Mouse (Mus musculus) spleen, embryonic (tissue): ENCODE measurements around the gene Bahcc1.

Source experiments
- CTCF ChIA-PET: fragments of 350-600 bp; sonication (Branson Sonifier 250); formaldehyde crosslinking; loops from one replicate; lab custom pipeline; 2022; lab: Charles Lee

Bahcc1 gene

GRCm38 (mm10) chr11:120240941-120241890 lies 8.5 kb downstream of the Bahcc1 start:
- CTCF ChIA-PET = interaction anchor here (0.6 kb wide), 1 partner anchor 11 kb away, joined by 3 read pairs; no protein-coding TSS in a partner anchor

- CTCF ChIA-PET = interaction anchor here (0.6 kb wide), 1 partner anchor 17 kb away, joined by 3 read pairs; no protein-coding TSS in a partner anchor
These were observed 9.4 kb downstream of the Bahcc1 start for GRCm38 (mm10) chr11:120241981-120242725.

GRCm38 (mm10) chr11:120242726-120243530 lies 10.2 kb downstream of the Bahcc1 start:
- CTCF ChIA-PET = interaction anchor here (0.6 kb wide), 1 partner anchor 18 kb away, joined by 3 read pairs; no protein-coding TSS in a partner anchor

- CTCF ChIA-PET = no interaction called here
These were observed 10.7 kb downstream of the Bahcc1 start for GRCm38 (mm10) chr11:120243531-120243820.

GRCm38 (mm10) chr11:120248160-120248793 lies 15.5 kb downstream of the Bahcc1 start:
- CTCF ChIA-PET = no interaction called here

GRCm38 (mm10) chr11:120248899-120249298 lies 16.2 kb downstream of the Bahcc1 start:
- CTCF ChIA-PET = no interaction called here

- CTCF ChIA-PET = no interaction called here
These were observed 18.5 kb downstream of the Bahcc1 start for GRCm38 (mm10) chr11:120250991-120251949.

- CTCF ChIA-PET = no interaction called here
These were observed 19.2 kb downstream of the Bahcc1 start for GRCm38 (mm10) chr11:120251950-120252308.

- CTCF ChIA-PET = interaction anchor here (0.7 kb wide), 1 partner anchor 11 kb away, joined by 3 read pairs; no protein-coding TSS in a partner anchor
These were observed 19.7 kb downstream of the Bahcc1 start for GRCm38 (mm10) chr11:120252398-120252797.

GRCm38 (mm10) chr11:120252843-120253645 lies 20.3 kb downstream of the Bahcc1 start:
- CTCF ChIA-PET = interaction anchor here (0.7 kb wide), 1 partner anchor 12 kb away, joined by 3 read pairs; no protein-coding TSS in a partner anchor

GRCm38 (mm10) chr11:120253646-120254315 lies 21.0 kb downstream of the Bahcc1 start:
- CTCF ChIA-PET = no interaction called here

GRCm38 (mm10) chr11:120254420-120254819 lies 21.7 kb downstream of the Bahcc1 start:
- CTCF ChIA-PET = no interaction called here

GRCm38 (mm10) chr11:120255038-120255437 lies 22.3 kb downstream of the Bahcc1 start:
- CTCF ChIA-PET = no interaction called here

- CTCF ChIA-PET = no interaction called here
These were observed 22.8 kb downstream of the Bahcc1 start for GRCm38 (mm10) chr11:120255499-120255898.

GRCm38 (mm10) chr11:120256108-120256507 lies 23.4 kb downstream of the Bahcc1 start:
- CTCF ChIA-PET = interaction anchor here (0.6 kb wide), 1 partner anchor 115 kb away, joined by 15 read pairs; no protein-coding TSS in a partner anchor

GRCm38 (mm10) chr11:120256543-120256942 lies 23.8 kb downstream of the Bahcc1 start:
- CTCF ChIA-PET = interaction anchor here (0.6 kb wide), 1 partner anchor 115 kb away, joined by 15 read pairs; no protein-coding TSS in a partner anchor

- CTCF ChIA-PET = no interaction called here
These were observed 24.5 kb downstream of the Bahcc1 start for GRCm38 (mm10) chr11:120256981-120257820.
